Comparison of ENCODE assay signal across 8 mouse cellular contexts in genomic region chr13:55714501-55715166, GRCm38 (mm10). TPM values are rescaled to one million over a fixed set of nuclear protein-coding genes. Genes with fewer than 3 reads are reported as not detected.
DNase-seq lines count a peak whose midpoint lies in the region; TF ChIP-seq lines count a peak whose summit lies in the region.

Gene Txndc15 (plus strand): TSS chr13:55714650.

- H3K27ac ChIP-seq in left cerebral cortex, adult 2 months = peak within 1 kb of the TSS; percentile 97
- peak within 1 kb of the TSS; percentile 44 for H3K27ac ChIP-seq in macrophage

- DNase-seq in adipocyte (ENCODE audit: low spot score) = peak; percentile 85
- DNase-seq in embryo, embryonic 10 days (ENCODE audit: low spot score) = peak; percentile 91
- peak; percentile 89 for DNase-seq in gastrocnemius, postnatal 10 days
- peak; percentile 56 for DNase-seq in hindlimb bud, embryonic 11.5 days (ENCODE audit: extremely low spot score, low read depth, low spot score)
- DNase-seq in left cerebral cortex, adult 2 months (ENCODE audit: extremely low spot score in 1 of 2, low spot score in 2 of 2) = peak; percentile 88 to 92
- DNase-seq in retina, postnatal 7 days (ENCODE audit: low read depth, low spot score) = peak; percentile 79
- peak; percentile 91 for DNase-seq in urinary bladder, adult 2 months (ENCODE audit: low spot score)

- peak within 1 kb of the TSS; percentile 75 for H3K4me3 ChIP-seq in left cerebral cortex, adult 2 months
- peak within 1 kb of the TSS; percentile 55 for H3K4me3 ChIP-seq in macrophage (ENCODE audit: inconsistent target)

- peaks cover 2% of the 10 kb centered on the region; the same call in 1 of the 2 replicates for H3K36me3 ChIP-seq in macrophage (ENCODE audit: inconsistent target)

- no peak for TF ChIP-seq CTCF in left cerebral cortex, adult 2 months (IDR thresholded peaks at IDR 0.05)

- peaks cover 24% of the 10 kb centered on the region; the same call in 1 of the 2 replicates for H3K79me2 ChIP-seq in macrophage (ENCODE audit: inconsistent target)

- WGBS in macrophage (ENCODE audit: missing documents) = under 1% methylated on average over 59 of the region's 63 CpGs

- intact Hi-C loops in left cerebral cortex, adult 2 months (cut with DNase I) = no loop called here

RNA-seq across cellular contexts. Expression of gene Txndc15, which starts in this region (rescaled TPM):
- total RNA-seq in gastrocnemius, postnatal 10 days (2021) = 10 to 100 TPM; 30.9 to 32.6 TPM
- 10 to 100 TPM; 74.9 to 76.6 TPM for total RNA-seq in left cerebral cortex, adult 2 months (2021)
- 10 to 100 TPM in 18 of 26 experiments, 1 to 10 TPM in 8; 3.0 to 30.6 (median 14.8) TPM for total RNA-seq in macrophage (2018; cell fraction: chromatin; rRNA removed)
- 10 to 100 TPM; 33.4 to 55.5 (median 44.8) TPM for total RNA-seq in macrophage (2018; cell fraction: cytosol; rRNA removed)
- total RNA-seq in macrophage (2018; cell fraction: nucleus; rRNA removed) = 10 to 100 TPM; 14.7 to 53.8 (median 36.7) TPM
- 37.2 to 54.5 TPM (median 47.4 TPM) in 3 replicates for polyA plus RNA-seq in macrophage (2018)
- polyA plus RNA-seq in urinary bladder, adult 2 months (2012; rRNA removed) = 47.4 and 47.8 TPM in 2 replicates

Comparison
In these comparisons a context has a peak if more than half of its experiments do, and no peak if none do; other contexts are left out.
1. Peak in every context shown above with its lines: DNase-seq, H3K4me3 ChIP-seq and H3K27ac ChIP-seq.